Mouse (Mus musculus) retina, embryonic 14.5 days (tissue): ENCODE measurements around the gene Elfn1.

ENCODE experiments used
- DNase-seq: peaks from one replicate; pipeline ENCODE4 v3.0.0-alpha.2; 2015; ENCODE audit warnings: low spot score

Elfn1 gene

DNA sequence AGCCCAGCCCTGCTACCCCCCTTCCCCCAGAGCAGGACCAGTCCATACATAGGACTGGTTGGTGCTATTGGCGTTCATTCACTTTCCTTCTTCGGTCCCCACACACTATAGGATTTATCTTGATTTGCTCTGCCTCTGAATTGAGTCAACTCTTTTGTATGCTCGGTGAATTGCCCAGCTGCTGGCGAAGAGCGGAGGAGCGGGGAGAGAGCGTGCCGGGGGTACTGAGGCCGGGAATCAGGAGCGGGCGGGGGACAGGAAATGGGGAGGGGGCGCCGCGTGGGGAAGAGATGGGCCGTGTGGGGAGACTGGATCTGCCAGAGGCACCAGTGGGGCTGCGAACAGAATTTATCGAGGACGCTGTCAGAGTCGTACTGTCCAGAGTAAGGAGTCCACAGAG, 3.8 kb downstream of the Elfn1 start:
- no peak for DNase-seq

- DNase-seq: peak; percentile 55
Observed at GRCm38 (mm10) chr5:139912121-139912771, 4.5 kb downstream of the Elfn1 start.

DNA sequence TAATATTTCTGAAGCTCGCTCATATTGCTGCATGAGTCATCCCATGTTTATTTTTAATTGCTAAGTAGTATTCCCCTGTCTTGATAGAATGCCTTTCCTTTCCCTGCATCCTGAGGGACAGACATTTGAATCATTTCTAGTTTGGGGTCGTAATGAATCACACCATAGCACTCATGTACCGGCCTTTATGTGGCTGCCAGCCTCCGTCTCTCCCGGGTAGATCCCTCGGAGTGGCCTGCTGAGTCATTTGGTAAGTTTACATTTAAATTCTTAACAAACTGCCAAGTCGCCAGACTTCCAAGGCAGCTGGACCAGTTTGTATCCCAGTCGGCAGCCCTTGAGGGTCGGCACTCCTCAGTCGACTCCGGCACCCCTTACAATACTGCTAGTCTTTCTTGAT, 13.9 kb downstream of the Elfn1 start:
- no peak for DNase-seq

GRCm38 (mm10) chr5:139923867-139924266, 16.1 kb downstream of the Elfn1 start:
- DNase-seq: no peak

- DNase-seq: no peak
Observed at GRCm38 (mm10) chr5:139930102-139930501, 22.4 kb downstream of the Elfn1 start.

DNA sequence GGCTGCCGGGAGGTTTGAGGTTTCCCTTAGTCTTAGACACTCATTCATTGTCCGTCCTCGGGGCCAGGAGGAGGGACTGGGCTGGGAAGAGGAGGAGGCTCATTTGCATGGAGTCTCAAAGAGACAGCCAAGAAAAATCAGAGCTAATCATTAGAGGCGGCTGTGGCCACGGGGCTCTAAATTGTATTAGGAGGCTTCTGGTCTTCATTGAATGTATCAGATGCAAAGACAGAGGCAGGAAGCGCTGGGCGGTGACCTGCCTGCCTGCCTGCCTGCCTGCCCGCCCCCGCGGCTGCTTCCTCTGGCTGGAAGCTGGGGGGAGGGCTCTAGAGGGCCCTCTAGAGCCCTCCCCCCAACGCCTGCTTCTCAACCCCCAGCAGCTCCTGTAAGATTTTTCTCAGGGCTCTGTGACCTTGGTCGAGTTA, 23.2 kb downstream of the Elfn1 start:
- DNase-seq: peak; percentile 45

GRCm38 (mm10) chr5:139931947-139932540, 24.3 kb downstream of the Elfn1 start:
- DNase-seq: peak; percentile 18

GRCm38 (mm10) chr5:139932595-139933271, 25.0 kb downstream of the Elfn1 start:
- DNase-seq: peak; percentile 75

DNA sequence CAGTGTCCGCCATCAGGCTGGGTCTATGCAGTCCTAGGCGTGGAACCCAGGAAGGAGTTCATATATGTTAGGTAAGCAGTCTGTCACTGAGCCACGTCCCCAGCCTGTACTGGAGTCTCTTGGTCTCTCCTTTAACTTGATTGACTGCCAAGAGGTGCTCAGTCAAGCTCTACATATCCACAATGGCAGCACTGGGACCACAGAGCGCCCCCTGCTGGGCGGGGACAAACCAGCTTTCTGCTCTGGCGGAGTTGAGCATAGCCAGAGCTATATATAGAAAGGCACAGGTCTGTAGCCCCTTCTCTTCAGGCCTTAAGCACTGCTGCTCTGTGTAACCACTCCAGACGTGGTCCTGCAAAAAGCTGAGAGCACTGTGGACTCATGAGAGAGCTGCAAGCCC, 25.7 kb downstream of the Elfn1 start:
- peak; percentile 68 for DNase-seq

- DNase-seq: no peak
Observed at GRCm38 (mm10) chr5:139936431-139936830, 28.7 kb downstream of the Elfn1 start.

DNA sequence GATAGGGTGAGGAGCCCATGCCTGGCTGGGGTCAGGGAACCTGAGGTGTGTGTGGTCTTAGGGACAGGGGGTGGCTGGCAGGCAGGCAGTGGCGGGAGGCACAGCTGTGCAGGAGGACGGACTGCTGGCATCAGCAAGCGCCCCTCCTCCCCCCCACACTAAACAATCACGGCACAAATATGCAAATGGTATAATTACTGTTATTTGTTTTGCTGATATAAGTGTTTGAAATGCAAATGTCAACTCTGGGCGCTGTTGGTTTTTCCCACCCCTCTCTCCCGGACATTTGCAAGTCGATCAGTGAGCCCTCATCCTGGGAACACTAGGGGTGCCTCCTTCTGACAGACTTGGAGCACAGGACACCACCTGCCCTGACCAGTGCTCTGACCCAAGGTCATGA, 37.0 kb downstream of the Elfn1 start:
- DNase-seq: no peak

DNA sequence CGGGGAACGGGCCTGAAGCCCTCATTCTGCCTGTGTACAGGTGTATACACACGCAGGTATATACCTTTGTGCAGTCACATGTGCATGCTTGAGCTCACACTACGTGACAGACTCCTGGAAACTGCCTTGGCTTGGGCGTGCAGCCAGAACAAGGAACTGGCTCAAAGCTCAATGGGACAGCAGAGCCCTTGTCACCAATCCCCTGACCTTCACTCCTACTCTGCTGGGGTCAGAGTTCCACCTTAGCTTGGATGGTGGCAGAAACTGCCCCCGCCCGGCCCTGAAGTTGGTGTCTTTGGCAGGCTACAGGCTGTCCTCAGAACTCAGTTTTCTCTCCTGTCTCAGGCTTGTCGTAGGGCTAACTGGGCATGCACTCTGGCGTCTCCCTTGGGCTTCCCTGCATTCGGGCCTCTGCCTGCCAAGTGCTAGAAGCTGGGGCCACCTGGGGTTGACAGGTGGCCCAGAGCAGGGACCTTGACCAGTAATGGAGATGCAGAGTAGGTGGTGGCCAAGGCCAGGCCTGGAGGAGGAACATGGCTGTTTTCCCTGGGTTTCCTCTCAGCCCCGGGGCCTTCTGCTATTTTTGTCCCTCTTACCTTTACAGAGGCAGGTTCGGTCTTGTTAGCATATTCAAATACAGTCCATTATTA, 38.1 kb downstream of the Elfn1 start:
- DNase-seq: no peak

DNA sequence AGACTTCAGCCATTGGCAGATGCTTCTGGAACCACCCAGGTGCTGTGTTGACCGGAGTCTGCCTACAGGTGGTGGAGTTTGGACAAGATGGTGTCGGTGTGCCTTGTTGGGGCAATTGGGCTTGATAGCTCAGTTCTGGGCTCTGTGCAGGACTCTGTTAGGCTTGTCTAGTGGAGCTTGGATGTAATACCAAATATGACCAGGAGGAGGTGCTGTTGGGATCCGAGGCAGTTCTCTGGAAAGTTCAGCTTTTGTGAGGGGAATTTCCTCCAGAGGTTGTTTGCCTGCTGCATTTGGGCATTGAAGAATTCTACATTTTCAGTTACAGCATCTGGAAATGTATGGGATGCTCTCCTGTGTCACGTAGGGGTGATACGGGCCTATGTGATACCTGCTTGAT, 39.7 kb downstream of the Elfn1 start:
- peak; percentile 60 for DNase-seq

- DNase-seq: no peak
Observed at GRCm38 (mm10) chr5:139948552-139948951, 40.8 kb downstream of the Elfn1 start.

DNA sequence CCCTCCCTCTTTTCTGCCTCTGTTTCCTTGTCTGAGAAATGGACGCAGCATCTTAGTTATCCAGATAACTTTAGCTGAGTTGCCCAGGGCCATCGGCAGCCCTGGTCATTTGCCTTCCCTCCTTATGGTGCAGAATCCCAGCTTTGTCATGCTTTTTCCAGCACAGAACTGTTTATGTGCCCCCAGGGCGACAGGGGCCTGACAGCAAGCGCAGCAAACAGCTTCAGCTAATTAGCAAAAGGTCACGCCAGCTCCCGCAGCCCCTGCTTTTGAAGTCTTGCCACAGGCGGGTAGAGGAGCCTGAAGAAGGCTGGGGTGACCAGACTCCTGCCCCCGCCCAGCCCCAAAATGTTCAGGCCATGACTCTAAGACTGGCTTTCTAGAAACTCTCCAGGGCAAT, 41.6 kb downstream of the Elfn1 start:
- DNase-seq: no peak

DNA sequence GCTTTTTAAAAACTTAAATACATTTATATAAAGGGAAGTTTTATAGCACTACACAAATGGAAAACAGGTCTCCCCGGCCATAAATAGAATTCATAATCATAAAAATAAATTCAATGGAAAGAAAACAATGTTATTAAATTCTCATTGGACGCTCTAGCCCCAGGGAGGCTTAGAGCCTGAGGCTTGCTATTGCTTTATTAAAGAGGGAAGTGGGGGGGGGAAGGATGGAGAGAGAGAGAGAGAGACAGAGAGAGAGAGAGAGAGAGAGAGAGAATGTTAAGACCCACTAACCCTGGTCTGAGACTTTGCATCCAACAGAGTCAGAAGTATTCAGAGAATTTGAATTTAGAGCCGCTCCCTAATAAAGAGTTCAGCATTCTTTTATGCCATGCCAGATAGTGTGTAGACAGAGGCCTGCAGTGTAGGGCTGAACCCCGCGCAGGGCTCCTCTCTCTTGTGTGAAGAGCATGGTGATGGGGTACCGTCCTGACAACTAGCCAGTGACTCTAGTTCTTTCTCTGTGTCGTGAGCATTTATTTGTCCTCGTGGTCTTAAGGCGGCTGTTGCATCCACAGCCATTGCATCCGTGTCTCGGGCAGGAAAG, 42.3 kb downstream of the Elfn1 start:
- no peak for DNase-seq

DNA sequence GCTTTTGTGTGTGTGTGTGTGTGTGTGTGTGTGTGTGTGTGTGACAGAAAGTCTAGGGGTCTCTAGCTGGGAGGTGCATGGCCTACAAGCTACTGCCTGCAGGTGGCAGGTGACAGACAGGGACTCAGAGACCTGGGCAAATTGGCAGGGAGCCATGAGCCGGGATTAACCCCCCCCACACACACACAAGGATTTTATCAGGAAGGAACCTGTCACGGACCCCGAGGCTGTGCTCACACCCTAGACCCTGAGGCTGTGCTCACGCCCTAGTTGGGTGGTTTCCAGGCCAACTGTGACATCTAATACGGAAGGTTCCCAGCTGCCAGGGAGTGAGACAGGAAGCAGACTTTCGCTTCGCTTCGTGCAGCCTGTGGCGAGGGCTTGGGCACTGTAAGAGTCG, 49.1 kb downstream of the Elfn1 start:
- no peak for DNase-seq

DNA sequence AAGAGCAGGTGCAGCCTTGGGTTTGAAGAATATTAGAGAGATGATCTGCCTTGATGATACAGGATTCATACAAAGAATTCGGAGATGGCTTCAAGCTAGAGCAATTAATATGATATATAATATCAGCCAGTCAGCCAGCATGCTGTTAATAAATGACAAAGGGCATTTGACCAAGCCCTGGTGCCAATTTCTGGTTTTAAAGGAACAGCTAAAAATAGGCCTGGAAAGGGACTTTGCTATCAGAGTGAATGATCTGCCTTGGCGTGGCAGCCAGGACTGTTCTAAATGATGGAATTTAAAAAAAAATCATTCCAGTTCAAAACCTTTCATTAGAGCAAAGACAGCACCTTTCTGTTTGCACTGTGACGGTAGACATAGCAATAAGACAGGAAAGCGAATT, 52.0 kb downstream of the Elfn1 start:
- DNase-seq: no peak

- no peak for DNase-seq
Observed at GRCm38 (mm10) chr5:139964391-139964790, 56.6 kb downstream of the Elfn1 start.

- DNase-seq: no peak
Observed at GRCm38 (mm10) chr5:139965596-139965995, 57.9 kb downstream of the Elfn1 start.

GRCm38 (mm10) chr5:139969151-139969948, 61.6 kb downstream of the Elfn1 start:
- DNase-seq: no peak

GRCm38 (mm10) chr5:139970186-139970631, 62.5 kb downstream of the Elfn1 start:
- no peak for DNase-seq
